In genomic region chr4:100171483-100171898, GRCm38 (mm10) we compare ENCODE assay signal across 14 mouse cellular contexts.
DNase-seq lines count a peak whose midpoint lies in the region; ATAC-seq lines count a peak whose summit lies in the region.
"Had no signal": no experiment of that assay in that cellular context is flagged by ENCODE, and none has a peak within 500 bp of the region (broad histone marks: within the 10 kb centered on the region; RNA-seq: fewer than 3 reads in every experiment).

No protein-coding gene starts in this region.

- H3K27me3 ChIP-seq in heart, embryonic 12.5 days (replicated peaks): no peaks in the 10 kb centered on the region
- H3K27me3 ChIP-seq in midbrain, embryonic 16.5 days (ENCODE audit: control insufficient read depth, insufficient read depth, low read depth, low read length): no peaks in the 10 kb centered on the region
- H3K27me3 ChIP-seq in midbrain, embryonic 14.5 days (ENCODE audit: control insufficient read depth, insufficient read depth, low read length): no peaks in the 10 kb centered on the region
- no peaks in the 10 kb centered on the region for H3K27me3 ChIP-seq in limb, embryonic 10.5 days (ENCODE audit: low read depth, poor library complexity, severe bottlenecking)
- H3K27me3 ChIP-seq: forebrain, embryonic 12.5 days; lung, embryonic 15.5 days; Patski had no signal

- no peak overlapping the region for H3K9ac ChIP-seq in heart, embryonic 12.5 days
- H3K9ac ChIP-seq in midbrain, embryonic 16.5 days (ENCODE audit: low read depth, low read length): no peak overlapping the region
- no peak overlapping the region for H3K9ac ChIP-seq in midbrain, embryonic 14.5 days (replicated peaks; ENCODE audit: low read length)
- H3K9ac ChIP-seq: forebrain, embryonic 12.5 days; lung, embryonic 15.5 days had no signal

- WGBS in heart, embryonic 12.5 days: 42% methylated on average over 5 of the region's 5 CpGs
- WGBS in midbrain, embryonic 16.5 days: 60% methylated on average over 5 of the region's 5 CpGs
- 61% methylated on average over 5 of the region's 5 CpGs for WGBS in midbrain, embryonic 14.5 days
- WGBS in limb, embryonic 10.5 days: 4% methylated on average over 5 of the region's 5 CpGs

- no peak for ATAC-seq in heart, embryonic 12.5 days (ENCODE audit: insufficient number of reproducible peaks, low FRiP score)
- ATAC-seq in midbrain, embryonic 16.5 days: 0 out of 2 replicates have a peak, but pooled peaks have one; percentile 13
- no peak for ATAC-seq in midbrain, embryonic 14.5 days (ENCODE audit: low FRiP score, low TSS enrichment)
- ATAC-seq: Patski had no signal

- H3K4me3 ChIP-seq in heart, embryonic 12.5 days: no peak overlapping the region
- no peak overlapping the region for H3K4me3 ChIP-seq in midbrain, embryonic 16.5 days (ENCODE audit: low read depth, low read length)
- H3K4me3 ChIP-seq in midbrain, embryonic 14.5 days (replicated peaks; ENCODE audit: low read depth, low read length): no peak overlapping the region
- peak overlapping the region; percentile 19; the same call in 1 of the 2 replicates for H3K4me3 ChIP-seq in limb, embryonic 10.5 days
- H3K4me3 ChIP-seq: forebrain, embryonic 12.5 days; lung, embryonic 15.5 days had no signal

- no peaks in the 10 kb centered on the region for H3K9me3 ChIP-seq in heart, embryonic 12.5 days (replicated peaks)
- no peaks in the 10 kb centered on the region for H3K9me3 ChIP-seq in midbrain, embryonic 16.5 days (replicated peaks; ENCODE audit: control insufficient read depth, low read length, poor library complexity, severe bottlenecking)
- no peaks in the 10 kb centered on the region for H3K9me3 ChIP-seq in midbrain, embryonic 14.5 days (ENCODE audit: control insufficient read depth, low read length)
- no peaks in the 10 kb centered on the region for H3K9me3 ChIP-seq in limb, embryonic 10.5 days (replicated peaks)
- H3K9me3 ChIP-seq: forebrain, embryonic 12.5 days; lung, embryonic 15.5 days had no signal

- peak overlapping the region; percentile 35; the same call in 1 of the 2 replicates for H3K4me2 ChIP-seq in heart, embryonic 12.5 days
- no peak overlapping the region for H3K4me2 ChIP-seq in midbrain, embryonic 16.5 days (ENCODE audit: low read length)
- no peak overlapping the region for H3K4me2 ChIP-seq in midbrain, embryonic 14.5 days (ENCODE audit: low read length)
- H3K4me2 ChIP-seq: lung, embryonic 15.5 days had no signal

- H3K4me1 ChIP-seq in heart, embryonic 12.5 days (replicated peaks): peaks cover 34% of the 10 kb centered on the region
- H3K4me1 ChIP-seq in midbrain, embryonic 16.5 days (ENCODE audit: control insufficient read depth, insufficient read depth, low read length): peaks cover 8% of the 10 kb centered on the region
- H3K4me1 ChIP-seq in midbrain, embryonic 14.5 days (ENCODE audit: control insufficient read depth, insufficient read depth, low read length): 0 out of 2 replicates have a peak, but pooled peaks cover 6% of the 10 kb centered on the region
- H3K4me1 ChIP-seq in limb, embryonic 10.5 days: peaks cover 58% of the 10 kb centered on the region

- no peaks in the 10 kb centered on the region for H3K36me3 ChIP-seq in heart, embryonic 12.5 days
- H3K36me3 ChIP-seq in midbrain, embryonic 16.5 days (ENCODE audit: control insufficient read depth, insufficient read depth, low read length): no peaks in the 10 kb centered on the region
- H3K36me3 ChIP-seq in midbrain, embryonic 14.5 days (ENCODE audit: control insufficient read depth, insufficient read depth, low read length): no peaks in the 10 kb centered on the region
- no peaks in the 10 kb centered on the region for H3K36me3 ChIP-seq in limb, embryonic 10.5 days
- H3K36me3 ChIP-seq: forebrain, embryonic 12.5 days; lung, embryonic 15.5 days had no signal

- DNase-seq in heart, adult 18-20 months: no peak
- no peak for DNase-seq in midbrain, embryonic 14.5 days
- peak; percentile 72 for DNase-seq in limb, embryonic 10.5 days (ENCODE audit: low spot score)
- no peak for DNase-seq in left cerebral cortex, adult 11 months (ENCODE audit: low spot score)
- DNase-seq in ovary, postnatal 10 days (ENCODE audit: low spot score): no peak
- DNase-seq in left cerebral cortex, adult 8-10 months (ENCODE audit: low spot score in 2 of 2): no peak
- DNase-seq: cerebellum, postnatal 10 days; gastrocnemius, postnatal 36 days; right cerebral cortex, adult 18-20 months had no signal

- peak overlapping the region; percentile 56 for H3K27ac ChIP-seq in heart, embryonic 12.5 days (ENCODE audit: poor library complexity, severe bottlenecking)
- H3K27ac ChIP-seq in midbrain, embryonic 16.5 days (ENCODE audit: low read length): no peak overlapping the region
- H3K27ac ChIP-seq in midbrain, embryonic 14.5 days (replicated peaks; ENCODE audit: low read depth, low read length): no peak overlapping the region
- H3K27ac ChIP-seq in limb, embryonic 10.5 days: peak overlapping the region; percentile 82
- H3K27ac ChIP-seq: forebrain, embryonic 12.5 days; lung, embryonic 15.5 days had no signal

Comparison
In these comparisons a context has a peak if more than half of its experiments do, and no peak if none do; other contexts are left out.
1. H3K27ac ChIP-seq: peak in heart, embryonic 12.5 days (single experiment) and limb, embryonic 10.5 days (single experiment); none in midbrain, embryonic 16.5 days (single experiment) and midbrain, embryonic 14.5 days (single experiment).